Mouse (Mus musculus) hindbrain, embryonic 10.5 days (tissue): ENCODE measurements around the gene Clasrp. TPM values are rescaled to one million over a fixed set of nuclear protein-coding genes. Genes with fewer than 3 reads are reported as not detected.
A peak's percentile ranks its signal among the peaks of the same experiment; 100 is the strongest.

Experiments used
- DNase-seq: peaks from one replicate; pipeline ENCODE4 v3.0.0-alpha.2; 2017; ENCODE audit warnings: low spot score
- H3K27ac ChIP-seq: fragments of 300-500 bp; sonication (generic); 2 replicates; pipeline ENCODE4 v1.5.1; 2016; ENCODE audit warnings: mild to moderate bottlenecking, moderate library complexity
- H3K27me3 ChIP-seq: fragments of 300-500 bp; sonication (generic); 2 replicates; pipeline ENCODE4 v1.6.1; 2016; ENCODE audit warnings: mild to moderate bottlenecking; ENCODE audit not compliant: poor library complexity, insufficient read depth, severe bottlenecking
- H3K36me3 ChIP-seq: fragments of 300-500 bp; sonication (generic); 2 replicates; pipeline ENCODE4 v1.6.1; 2016; ENCODE audit warnings: mild to moderate bottlenecking, moderate library complexity
- H3K4me1 ChIP-seq: fragments of 300-500 bp; sonication (generic); replicated peaks from 2 replicates; pipeline ENCODE4 v1.6.1; 2016; ENCODE audit warnings: mild to moderate bottlenecking
- H3K4me3 ChIP-seq: fragments of 300-500 bp; sonication (generic); 2 replicates; pipeline ENCODE4 v1.5.1; 2016; ENCODE audit warnings: mild to moderate bottlenecking, moderate library complexity
- H3K9me3 ChIP-seq: fragments of 300-500 bp; sonication (generic); 2 replicates; pipeline ENCODE4 v1.6.1; 2016; ENCODE audit warnings: mild to moderate bottlenecking, moderate library complexity
- WGBS: fragments of 180-500 bp; shearing (Covaris S2); methylation state at CpG from one replicate; pipeline ENCODE4 v1.1.7; 2016; 5-methylcytosine and 5-hydroxymethylcytosine counted together
- polyA plus RNA-seq: library from polyadenylated mRNA; unstranded; fragments of >200 nt; fragmentation: Nextera tagmentation; extraction: Ambion mirVana; gene quantifications from 2 replicates; pipeline ENCODE4 v1.2.1, GENCODE M21; 2016

The Clasrp gene
- polyA plus RNA-seq, 1 experiment from 2014 or later, result 68.8 TPM

DNA sequence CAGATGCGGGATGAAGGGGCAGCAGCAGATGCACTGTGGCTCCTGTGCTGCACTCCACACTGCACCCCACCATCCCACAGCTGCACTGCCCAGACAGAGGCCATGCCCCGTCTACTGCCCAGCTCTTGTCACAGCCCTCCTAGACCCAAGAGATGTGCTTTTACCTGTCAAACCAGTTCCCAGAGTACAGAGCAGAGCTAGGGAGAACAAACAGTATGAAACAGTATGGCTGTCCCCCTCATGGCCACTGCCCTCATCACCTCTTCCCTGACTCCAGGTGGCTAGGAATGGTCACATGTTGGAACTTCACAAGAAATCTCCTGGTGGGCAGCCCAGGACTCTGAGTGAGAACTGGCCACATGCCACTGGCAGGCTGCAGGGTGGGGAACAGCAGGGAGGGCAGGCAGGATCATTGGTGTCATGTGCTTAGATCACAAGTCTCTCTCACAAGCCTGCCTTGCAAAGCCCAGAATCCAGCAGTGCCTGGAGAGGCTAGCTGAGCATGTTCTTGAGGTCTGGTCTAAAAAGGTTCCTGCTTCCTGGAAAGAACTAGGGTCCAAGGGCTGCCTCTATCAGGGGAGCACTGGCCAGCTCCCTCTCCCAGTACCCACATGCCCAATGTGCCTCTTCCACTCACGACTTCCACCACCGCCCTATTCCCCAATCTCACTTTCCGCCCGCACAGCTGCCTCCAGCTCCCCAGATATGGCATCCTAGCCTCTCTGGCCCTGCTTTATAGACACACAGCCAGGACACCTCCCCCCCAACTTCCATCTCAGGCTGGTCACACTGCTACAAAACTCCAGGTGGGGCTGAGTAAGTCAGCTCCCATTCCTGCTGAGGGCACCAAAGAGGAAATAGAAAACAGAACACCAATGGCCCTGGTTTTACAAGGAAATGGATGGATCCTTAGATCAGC, 46.0 kb downstream of the Clasrp start:
- Histone ChIP-seq H3K4me3 (peak overlapping the region; percentile 16; the same call in 1 of the 2 replicates), H3K27ac (no peak overlapping the region), H3K36me3 (peaks cover 53% of the 10 kb centered on the region), H3K9me3 (no peaks in the 10 kb centered on the region), H3K4me1 (peaks cover 48% of the 10 kb centered on the region), H3K27me3 (no peaks in the 10 kb centered on the region)
- 94% methylated on average over 6 of the region's 6 CpGs for WGBS
- no peak for DNase-seq

DNA sequence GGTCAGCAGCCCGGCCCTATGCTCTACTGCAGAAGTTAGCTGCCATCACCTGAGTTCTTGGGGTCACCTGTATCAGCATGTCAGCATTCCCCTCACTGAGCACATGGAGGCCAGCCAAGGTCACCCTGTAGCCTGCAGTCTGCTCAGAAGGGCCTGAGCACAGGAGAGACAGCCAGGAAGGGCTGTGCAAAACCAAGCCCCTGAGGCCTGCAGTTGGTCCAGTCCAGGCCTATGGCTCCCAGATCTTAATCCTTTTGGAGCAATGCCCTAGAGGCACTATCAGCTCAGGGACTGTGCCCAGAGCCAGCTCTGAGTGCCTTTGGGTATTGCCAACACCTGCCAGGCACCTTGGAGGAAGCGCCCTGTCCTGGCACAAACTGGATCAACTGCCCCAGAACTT, 47.2 kb downstream of the Clasrp start:
- WGBS, result 92% methylated on average over 2 of the region's 2 CpGs
- H3K4me3 ChIP-seq, result no peak overlapping the region
- H3K36me3 ChIP-seq, result peaks cover 65% of the 10 kb centered on the region
- H3K4me1 ChIP-seq, result peaks cover 42% of the 10 kb centered on the region
- no peaks in the 10 kb centered on the region for H3K9me3 ChIP-seq
- H3K27ac ChIP-seq, result no peak overlapping the region
- no peak for DNase-seq
- H3K27me3 ChIP-seq, result no peaks in the 10 kb centered on the region

DNA sequence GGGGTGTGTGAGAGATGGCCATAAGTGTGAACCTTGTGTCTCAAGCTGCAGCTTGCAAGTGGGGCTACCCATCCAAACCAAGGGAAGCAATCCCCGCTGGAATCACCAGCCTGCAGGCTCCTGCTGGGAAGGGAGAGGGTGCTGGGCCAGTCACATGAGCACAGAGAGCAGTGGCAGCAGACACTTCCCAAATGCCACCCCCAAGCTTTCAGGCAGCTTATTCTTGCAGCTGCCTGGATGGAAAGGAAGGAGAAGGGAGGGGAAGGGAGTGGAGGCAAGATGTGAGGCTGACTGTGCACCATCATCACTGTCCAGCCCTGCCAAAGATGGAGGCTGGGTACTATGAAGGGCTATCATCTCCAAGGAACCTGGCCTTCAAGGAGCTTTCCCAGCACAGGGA, 50.1 kb downstream of the Clasrp start:
- H3K4me3 ChIP-seq, result no peak overlapping the region
- H3K4me1 ChIP-seq, result peaks cover 20% of the 10 kb centered on the region
- WGBS, result 68% methylated on average over 1 of the region's 1 CpGs
- no peaks in the 10 kb centered on the region for H3K9me3 ChIP-seq
- peaks cover 70% of the 10 kb centered on the region for H3K36me3 ChIP-seq
- H3K27me3 ChIP-seq, result no peaks in the 10 kb centered on the region
- no peak overlapping the region for H3K27ac ChIP-seq
- DNase-seq, result no peak

DNA sequence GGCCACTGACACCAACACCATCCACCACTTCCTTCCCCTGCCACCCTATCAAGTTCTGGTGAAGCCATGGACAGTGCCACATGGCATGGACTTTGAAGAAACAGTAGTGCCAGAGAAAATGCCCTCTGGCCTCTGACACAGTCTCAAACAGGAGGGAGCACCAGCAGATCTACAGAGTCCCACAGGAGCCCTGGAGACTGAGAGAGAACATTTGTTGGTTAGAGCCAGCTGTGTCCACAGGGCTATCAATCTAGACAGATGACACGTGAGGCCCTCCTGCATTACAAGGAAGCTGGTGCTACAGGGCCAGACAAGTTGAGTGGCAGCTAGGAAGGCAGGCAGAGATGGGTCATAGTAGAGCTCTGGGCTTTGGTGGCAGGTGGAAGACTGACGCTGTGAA, 51.8 kb downstream of the Clasrp start:
- Histone ChIP-seq H3K27ac (no peak overlapping the region), H3K4me3 (no peak overlapping the region), H3K4me1 (0 out of 2 replicates have a peak, but pooled peaks cover 5% of the 10 kb centered on the region), H3K27me3 (no peaks in the 10 kb centered on the region), H3K36me3 (peaks cover 65% of the 10 kb centered on the region), H3K9me3 (no peaks in the 10 kb centered on the region)
- WGBS, result 79% methylated on average over 2 of the region's 2 CpGs
- DNase-seq, result no peak

DNA sequence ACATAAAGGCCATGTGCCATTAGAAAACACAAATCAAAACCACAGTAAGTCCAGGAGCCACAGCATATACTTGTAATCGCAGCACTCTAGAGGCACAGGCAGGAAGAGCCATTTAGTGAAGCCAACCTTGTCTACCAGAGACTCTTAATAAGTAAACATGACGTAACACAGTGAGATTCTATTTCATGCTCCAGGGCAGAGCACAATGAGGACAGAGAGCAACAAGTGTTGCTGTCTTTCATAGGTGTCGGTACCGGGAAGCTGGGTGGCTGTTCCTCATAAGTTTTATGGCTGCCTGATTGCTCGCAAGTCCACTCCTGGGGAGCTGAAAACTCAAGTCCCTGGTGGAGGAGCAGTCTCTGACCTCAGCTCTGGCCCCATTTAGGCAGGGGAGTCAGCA, 52.7 kb downstream of the Clasrp start:
- H3K4me1 ChIP-seq, result peaks cover 6% of the 10 kb centered on the region; the same call in 1 of the 2 replicates
- no peaks in the 10 kb centered on the region for H3K27me3 ChIP-seq
- no peak for DNase-seq
- no peak overlapping the region for H3K27ac ChIP-seq
- H3K4me3 ChIP-seq, result no peak overlapping the region
- no peaks in the 10 kb centered on the region for H3K9me3 ChIP-seq
- WGBS, result 89% methylated on average over 5 of the region's 5 CpGs
- peaks cover 57% of the 10 kb centered on the region for H3K36me3 ChIP-seq

DNA sequence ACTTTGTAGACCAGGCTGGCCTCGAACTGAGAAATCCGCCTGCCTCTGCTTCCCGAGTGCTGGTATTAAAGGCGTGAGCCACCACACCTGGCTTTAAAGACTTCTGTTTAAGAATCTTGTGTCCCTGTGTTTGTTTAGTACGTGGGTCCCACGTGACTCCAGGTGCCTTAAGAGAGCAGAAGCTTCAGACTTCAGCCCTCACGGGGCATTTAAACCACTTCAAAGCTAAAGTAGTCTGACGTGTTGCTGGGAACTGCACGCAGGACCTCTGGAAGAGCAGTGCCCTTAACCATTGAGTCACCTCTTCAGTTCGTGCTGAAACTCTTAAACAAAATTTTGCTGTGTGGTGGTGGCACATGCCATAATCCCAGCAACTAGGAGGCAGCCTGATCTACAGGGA, 54.9 kb downstream of the Clasrp start:
- Histone ChIP-seq H3K4me3 (no peak overlapping the region), H3K27ac (no peak overlapping the region), H3K4me1 (peaks cover 8% of the 10 kb centered on the region; the same call in 1 of the 2 replicates), H3K36me3 (peaks cover 34% of the 10 kb centered on the region), H3K27me3 (no peaks in the 10 kb centered on the region), H3K9me3 (no peaks in the 10 kb centered on the region)
- no peak for DNase-seq
- WGBS, result 93% methylated on average over 10 of the region's 10 CpGs

DNA sequence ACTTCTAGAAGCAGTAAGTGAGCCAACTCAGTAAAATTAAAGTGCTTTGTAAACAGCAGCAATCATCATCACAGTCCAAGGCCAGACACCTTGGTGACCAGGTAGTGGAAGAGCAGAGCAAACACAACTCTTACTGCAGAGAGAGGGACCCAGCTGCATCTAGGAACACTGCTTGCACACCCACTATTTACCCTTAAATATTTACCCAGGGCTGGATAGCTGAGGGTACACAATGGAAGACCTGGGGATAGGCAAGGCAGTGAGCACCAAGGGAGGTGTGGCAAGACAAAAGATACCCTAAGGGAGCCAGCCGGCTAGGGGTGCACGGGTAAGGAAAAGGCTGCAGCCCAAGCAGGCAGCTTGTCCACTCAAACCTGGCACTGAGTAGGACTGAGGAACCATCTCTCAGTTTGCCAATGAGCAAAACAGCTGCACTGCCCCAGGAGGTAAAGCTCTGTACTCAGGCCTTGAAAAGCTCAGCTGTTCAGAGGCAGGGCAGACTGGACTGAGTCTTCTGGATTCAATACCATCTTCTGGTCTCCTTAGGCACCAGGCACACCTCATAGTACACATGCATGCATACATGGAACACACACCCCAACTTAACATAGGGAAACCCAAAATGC, 56.8 kb downstream of the Clasrp start:
- DNase-seq, result no peak
- Histone ChIP-seq H3K4me1 (peaks cover 12% of the 10 kb centered on the region), H3K4me3 (no peak overlapping the region), H3K36me3 (peaks cover 15% of the 10 kb centered on the region), H3K27ac (no peak overlapping the region), H3K9me3 (no peaks in the 10 kb centered on the region), H3K27me3 (no peaks in the 10 kb centered on the region)
- 66% methylated on average over 2 of the region's 2 CpGs for WGBS

DNA sequence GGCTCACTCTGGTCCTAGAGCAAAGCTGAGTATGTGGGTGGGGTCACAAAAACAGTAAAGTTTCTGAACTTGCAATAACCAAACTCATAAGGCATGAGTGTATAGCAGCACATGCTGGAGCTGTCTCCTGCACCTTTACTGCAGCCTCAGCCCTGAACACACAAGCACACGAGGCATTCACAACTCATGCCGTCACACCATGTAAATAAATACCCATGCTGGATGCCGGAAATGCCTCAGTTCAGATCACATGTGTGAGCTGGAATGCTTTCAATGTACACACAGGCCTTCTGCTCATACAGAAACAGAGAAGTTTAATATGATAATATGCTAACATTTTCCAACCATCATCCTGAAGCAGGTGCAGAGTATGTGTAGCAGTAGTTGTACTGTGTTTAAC, 58.3 kb downstream of the Clasrp start:
- no peak for DNase-seq
- Histone ChIP-seq H3K4me1 (peaks cover 25% of the 10 kb centered on the region), H3K27me3 (no peaks in the 10 kb centered on the region), H3K36me3 (peaks cover 6% of the 10 kb centered on the region; the same call in 1 of the 2 replicates), H3K9me3 (no peaks in the 10 kb centered on the region), H3K27ac (no peak overlapping the region), H3K4me3 (no peak overlapping the region)
- 80% methylated on average over 3 of the region's 3 CpGs for WGBS

DNA sequence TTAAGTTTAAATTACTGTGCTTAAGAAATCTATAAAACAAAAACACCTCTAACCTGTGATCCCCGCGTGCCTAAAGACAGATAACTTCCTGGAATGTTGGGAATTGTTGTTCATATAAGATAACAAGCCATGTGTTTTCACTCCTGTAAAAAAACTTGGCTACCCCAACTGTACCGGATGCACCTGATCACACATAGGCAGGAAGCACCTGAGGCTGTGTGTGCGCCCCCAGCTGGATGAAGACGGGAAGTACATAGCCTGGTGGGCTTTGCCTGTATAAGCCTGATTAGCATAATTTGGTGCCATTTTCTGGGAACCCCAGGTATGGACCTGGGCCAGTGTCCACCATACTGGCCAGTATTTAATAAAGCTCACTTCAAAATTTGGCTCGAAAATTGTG, 60.7 kb downstream of the Clasrp start:
- no peak overlapping the region for H3K4me3 ChIP-seq
- peaks cover 26% of the 10 kb centered on the region for H3K4me1 ChIP-seq
- 59% methylated on average over 6 of the region's 6 CpGs for WGBS
- DNase-seq, result no peak
- H3K36me3 ChIP-seq, result 0 out of 2 replicates have a peak, but pooled peaks cover 3% of the 10 kb centered on the region
- no peaks in the 10 kb centered on the region for H3K9me3 ChIP-seq
- no peak overlapping the region for H3K27ac ChIP-seq
- H3K27me3 ChIP-seq, result no peaks in the 10 kb centered on the region

DNA sequence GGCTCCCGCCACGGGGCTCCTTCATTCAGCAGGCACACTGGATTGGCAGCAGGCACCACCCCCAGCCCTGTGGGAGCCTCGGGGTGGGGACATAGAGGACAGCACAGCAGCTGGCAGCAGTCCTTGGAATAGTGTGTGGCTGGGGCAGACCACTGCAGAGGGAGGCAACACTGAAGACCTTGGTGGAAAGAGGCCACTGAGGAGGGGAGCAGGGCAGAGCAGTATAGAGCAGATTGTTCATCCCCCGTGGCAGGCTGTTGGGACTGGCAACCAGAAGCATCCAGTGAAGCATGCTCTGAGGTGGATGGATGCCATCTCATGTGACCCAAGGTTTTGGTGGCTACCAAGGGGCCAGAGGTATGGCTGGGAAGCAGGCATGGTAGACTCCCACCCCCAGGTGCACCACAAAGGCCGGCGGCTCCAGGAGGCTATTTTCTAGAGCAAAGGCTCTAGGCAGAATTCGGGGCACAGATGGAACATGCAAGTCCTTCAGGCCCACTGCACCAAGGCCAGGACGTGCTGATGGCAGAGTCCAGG, 62.1 kb downstream of the Clasrp start:
- WGBS, result 68% methylated on average over 8 of the region's 8 CpGs
- H3K4me3 ChIP-seq, result no peak overlapping the region
- DNase-seq, result no peak
- peak overlapping the region; percentile 41 for H3K27ac ChIP-seq
- peaks cover 31% of the 10 kb centered on the region for H3K4me1 ChIP-seq
- no peaks in the 10 kb centered on the region for H3K27me3 ChIP-seq
- no peaks in the 10 kb centered on the region for H3K9me3 ChIP-seq
- H3K36me3 ChIP-seq, result no peaks in the 10 kb centered on the region

DNA sequence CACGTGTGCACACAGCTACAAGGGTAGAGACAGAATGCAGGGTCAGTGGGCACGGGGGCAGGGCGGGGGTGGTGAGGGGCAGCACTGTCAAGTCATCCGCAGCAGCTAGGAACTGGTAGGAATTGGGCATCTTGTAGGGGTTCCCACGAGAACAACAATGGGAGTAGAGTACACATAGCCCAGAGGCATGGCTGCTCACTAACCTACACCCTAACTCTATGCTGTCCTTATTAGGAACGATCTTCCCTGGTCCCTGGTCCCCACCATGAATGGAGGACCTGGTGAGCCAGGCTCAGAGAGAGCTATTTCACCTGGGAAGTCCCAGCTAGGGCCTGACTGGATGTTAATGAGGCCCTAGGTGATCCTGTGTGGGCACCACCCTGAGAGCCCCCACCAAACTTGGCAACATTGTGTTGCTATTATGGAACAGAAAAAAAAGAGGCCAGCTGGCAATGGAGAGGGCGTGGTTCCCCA, 62.6 kb downstream of the Clasrp start:
- no peak overlapping the region for H3K4me3 ChIP-seq
- H3K27me3 ChIP-seq, result no peaks in the 10 kb centered on the region
- 84% methylated on average over 7 of the region's 7 CpGs for WGBS
- no peaks in the 10 kb centered on the region for H3K36me3 ChIP-seq
- H3K9me3 ChIP-seq, result no peaks in the 10 kb centered on the region
- no peak for DNase-seq
- H3K4me1 ChIP-seq, result peaks cover 30% of the 10 kb centered on the region
- no peak overlapping the region for H3K27ac ChIP-seq

DNA sequence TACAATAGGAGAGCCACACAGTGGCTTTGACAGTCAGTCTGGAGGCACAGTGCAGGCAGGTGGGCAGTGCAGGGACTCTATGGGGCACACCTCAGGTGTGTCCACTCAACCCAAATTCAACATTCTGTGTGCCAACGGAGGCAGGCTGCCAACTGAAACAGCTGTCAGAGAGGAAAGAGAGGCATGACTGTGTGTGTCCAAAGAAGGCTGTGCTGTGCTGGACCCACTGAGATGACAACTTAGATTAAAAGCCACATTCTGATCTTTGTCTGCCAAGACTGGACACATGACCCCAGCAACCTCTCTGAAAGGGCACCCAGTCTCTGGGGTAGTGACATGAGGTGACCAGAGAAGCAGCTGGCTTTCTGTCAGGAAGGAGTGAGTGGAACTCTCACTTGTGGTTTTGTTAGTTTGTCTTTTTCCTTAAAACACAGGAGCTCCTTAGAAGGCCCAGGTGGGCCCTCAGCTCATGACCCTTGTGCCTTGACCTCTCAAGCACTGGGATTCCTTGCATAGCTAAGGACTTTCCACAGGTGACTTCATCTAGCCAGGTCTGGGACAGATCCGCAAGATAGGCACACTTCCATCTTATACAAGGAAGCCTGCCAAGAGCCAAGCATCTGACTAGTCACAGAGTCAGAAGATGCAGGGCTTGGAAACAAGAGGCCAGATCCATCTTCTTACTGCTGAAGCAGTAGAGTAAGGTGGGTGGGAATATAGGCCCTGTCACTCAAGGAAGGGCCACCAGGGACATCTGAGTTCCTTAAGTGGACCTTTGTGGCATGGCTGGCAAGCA, 63.3 kb downstream of the Clasrp start:
- no peak for DNase-seq
- Histone ChIP-seq H3K27ac (0 out of 2 replicates have a peak overlapping the region, but pooled peaks have one; percentile 2), H3K4me3 (no peak overlapping the region), H3K4me1 (peaks cover 27% of the 10 kb centered on the region), H3K9me3 (no peaks in the 10 kb centered on the region), H3K27me3 (no peaks in the 10 kb centered on the region), H3K36me3 (peaks cover 3% of the 10 kb centered on the region; the same call in 1 of the 2 replicates)
- WGBS, result 91% methylated on average over 2 of the region's 2 CpGs
